Mouse (Mus musculus) lung, postnatal 14 days (tissue): Measurements from ENCODE around the gene Reps1.

Experiments
- DNase-seq: peaks from one replicate; pipeline ENCODE4 v3.0.0; 2021

Reps1 gene

GRCm38 (mm10) chr10:18147224-18147623 lies 91.6 kb downstream of the Reps1 start:
- DNase-seq, result no peak

- no peak for DNase-seq
Measured at GRCm38 (mm10) chr10:18162435-18162971, 106.8 kb downstream of the Reps1 start.
